Mouse (Mus musculus): ENCODE data around the gene Eefsec.

Gene Eefsec

GRCm38 (mm10) chr6:88412604-88413003, 33.7 kb downstream of the Eefsec start:
- DNase-seq, result no peak

DNA sequence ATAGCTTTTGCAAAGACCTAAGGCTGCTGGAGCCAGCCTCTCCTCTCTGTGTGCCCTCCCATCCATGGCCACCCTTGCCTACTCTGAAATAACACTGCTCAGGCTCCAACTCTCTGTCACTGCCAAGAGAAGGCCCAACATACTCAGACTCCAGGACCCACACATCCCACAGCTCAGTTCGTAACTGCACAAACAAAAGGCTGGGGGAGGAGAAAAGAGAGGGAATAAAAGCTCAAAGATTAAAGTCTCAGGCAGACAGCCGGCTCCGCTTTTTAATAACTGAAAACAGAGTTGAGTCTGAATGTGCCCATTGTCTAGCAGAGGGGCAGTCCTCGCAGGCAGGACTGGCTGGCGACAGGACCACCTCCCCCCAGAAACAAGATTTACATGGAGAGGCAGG, 36.8 kb downstream of the Eefsec start:
- DNase-seq, result no peak

GRCm38 (mm10) chr6:88400451-88400850, 45.9 kb downstream of the Eefsec start:
- no peak for DNase-seq

DNA sequence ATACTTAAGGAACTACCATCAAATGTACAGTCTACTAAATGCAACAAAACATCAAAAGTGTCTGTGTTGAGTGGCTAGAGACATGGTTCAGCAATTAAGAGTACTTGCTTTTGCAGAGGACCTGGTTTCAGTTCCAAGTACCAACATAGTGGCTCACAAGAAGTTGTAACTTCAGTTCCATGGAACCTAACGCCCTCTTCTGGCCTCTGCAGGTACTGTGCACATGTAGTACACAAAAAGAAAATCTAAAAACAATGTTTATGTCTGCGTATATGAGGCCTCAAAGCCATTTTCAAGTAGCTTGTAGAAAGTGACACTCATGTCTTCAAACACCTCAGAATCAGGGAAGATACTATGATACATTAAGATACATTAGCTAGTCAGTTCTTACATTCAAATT, 48.4 kb downstream of the Eefsec start:
- peak; percentile 7 for DNase-seq

DNA sequence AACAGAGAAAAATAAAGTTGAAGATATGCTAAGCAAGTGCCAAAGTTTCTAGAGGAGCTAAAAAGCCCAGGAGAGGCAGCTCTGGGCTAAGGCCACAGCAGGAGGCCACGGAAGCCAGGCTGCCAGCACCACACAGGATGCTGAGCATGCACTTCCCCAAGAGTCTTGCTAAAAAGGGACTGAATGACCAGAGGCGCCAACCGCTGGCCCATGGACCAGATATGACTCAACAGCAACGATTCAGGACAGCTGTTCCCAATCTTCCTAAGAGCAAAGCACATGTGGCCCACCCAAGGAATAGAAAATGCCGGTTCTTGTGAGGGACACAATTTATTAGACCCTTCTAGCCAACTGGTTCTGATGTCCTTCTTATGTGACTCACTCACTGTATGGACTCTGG, 57.4 kb downstream of the Eefsec start:
- DNase-seq, result no peak

- no peak for DNase-seq
Observed at GRCm38 (mm10) chr6:88387836-88388724, 58.3 kb downstream of the Eefsec start.

DNA sequence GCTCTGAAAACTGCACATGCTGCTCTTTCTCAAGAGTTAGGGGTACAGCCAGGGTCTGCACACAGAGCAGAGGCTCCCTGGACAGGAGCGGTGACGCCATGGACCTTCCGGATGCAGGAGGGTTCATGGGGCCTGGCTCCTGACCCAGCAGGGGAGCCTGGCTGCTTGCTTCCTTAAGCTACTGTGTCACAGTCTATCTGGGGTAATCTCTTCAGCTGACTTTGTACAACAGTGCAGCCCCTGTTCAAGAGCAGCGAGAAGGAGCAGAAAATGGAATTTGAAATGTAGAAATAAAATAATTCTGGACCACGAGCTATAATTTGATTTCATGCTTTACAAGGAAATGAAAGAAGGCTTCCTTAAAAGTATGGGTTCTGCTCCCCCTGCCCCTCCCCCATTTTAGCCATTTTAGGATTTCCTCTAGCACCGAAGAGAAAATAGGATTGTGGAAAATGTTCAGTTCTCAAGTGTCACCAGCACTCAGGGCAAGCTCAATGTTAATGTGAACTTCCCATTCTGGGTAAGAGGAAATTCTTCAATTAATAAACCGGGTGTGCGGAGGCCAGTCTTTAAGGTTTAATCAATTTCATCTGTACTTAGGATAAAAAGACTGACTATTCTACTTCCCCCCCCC, 61.8 kb downstream of the Eefsec start:
- no peak for DNase-seq

DNA sequence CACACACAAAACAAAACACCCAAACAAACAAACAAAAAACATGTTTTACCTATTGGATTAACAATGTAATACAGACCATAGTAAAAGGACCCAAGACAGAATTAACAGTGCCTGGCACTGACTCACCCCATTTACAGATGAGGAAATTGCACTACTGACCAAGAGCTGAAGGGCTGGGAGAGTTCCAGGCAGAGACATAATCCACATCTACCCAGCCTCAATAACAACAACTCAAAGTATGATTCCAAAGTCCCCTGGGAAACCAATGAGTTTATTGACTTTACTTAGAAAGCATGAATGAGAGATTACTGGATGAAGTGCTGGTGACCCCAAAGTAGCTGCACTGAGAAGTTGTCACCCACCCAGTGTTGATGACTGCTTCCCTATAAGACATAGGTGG, 62.6 kb downstream of the Eefsec start:
- no peak for DNase-seq

DNA sequence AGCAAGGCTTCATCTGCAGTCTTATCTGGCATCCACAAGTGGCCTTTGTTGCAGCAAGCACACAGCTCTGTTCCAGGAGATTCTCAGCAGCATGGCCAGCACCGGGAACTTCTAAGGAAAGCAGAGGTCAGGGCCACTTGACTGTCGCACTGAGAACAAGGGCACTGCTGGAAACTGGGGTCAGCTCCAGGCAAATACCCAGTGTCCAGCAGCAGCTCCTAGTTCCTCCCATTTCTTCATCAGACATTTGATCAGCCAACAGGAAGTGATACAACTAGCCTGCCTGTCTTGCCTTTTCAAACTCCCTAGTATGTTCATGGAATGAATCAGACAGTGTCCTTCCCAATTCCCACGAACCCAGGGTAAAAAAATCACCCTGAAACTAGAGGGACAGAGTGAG, 66.6 kb downstream of the Eefsec start:
- DNase-seq, result no peak

GRCm38 (mm10) chr6:88378829-88379228, 67.5 kb downstream of the Eefsec start:
- DNase-seq, result no peak

DNA sequence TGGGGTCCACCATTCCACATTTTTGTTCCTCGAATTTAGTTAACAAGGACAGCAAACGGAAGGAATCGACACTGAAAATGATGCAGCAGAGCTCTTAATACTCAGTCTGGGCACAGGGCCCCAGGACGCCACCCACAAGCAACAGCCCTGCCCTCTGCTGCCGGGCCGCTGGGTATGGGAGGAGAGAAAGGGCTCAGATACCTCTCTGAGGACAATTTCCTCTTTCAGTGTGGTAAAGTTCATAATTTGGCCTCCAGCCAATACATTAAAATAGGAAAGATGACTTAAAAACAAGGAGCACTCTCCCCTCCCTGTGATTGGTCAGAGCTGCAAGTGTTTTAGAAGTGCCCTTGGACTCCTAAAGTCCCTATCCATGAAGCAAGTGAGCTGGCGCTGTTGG, 72.1 kb downstream of the Eefsec start:
- no peak for DNase-seq

- no peak for DNase-seq
Observed at GRCm38 (mm10) chr6:88369851-88370635, 76.3 kb downstream of the Eefsec start.

DNA sequence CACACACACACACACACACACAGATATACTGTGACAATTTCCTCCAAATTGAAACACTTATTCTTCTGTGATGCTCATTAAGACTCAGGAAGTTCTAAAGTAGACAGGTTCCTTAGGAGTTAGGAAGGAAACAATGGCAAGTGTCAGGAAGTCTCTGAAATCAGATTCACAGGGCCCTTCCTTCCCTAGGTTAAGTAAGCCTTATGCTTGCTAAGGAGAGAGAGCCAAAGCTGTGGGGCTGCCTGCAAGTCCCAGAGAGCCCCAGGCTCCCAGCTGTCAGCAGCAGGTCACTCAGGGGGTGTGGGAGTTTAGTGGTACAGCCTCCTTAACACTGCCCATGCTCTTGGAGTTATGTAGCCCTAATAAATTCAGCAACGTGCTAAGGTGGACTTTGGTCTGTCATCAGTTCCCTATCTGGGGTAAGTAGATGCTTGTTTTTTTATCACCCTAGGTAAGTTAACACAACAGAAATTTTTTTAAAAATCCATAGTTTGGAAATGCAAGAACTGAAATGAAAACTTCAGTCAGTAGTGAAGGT, 82.8 kb downstream of the Eefsec start:
- no peak for DNase-seq

GRCm38 (mm10) chr6:88361096-88361495, 85.2 kb downstream of the Eefsec start:
- DNase-seq, result no peak

- no peak for DNase-seq
Observed at GRCm38 (mm10) chr6:88358210-88358609, 88.1 kb downstream of the Eefsec start.

GRCm38 (mm10) chr6:88355866-88356265, 90.5 kb downstream of the Eefsec start:
- no peak for DNase-seq

GRCm38 (mm10) chr6:88352541-88352940, 93.8 kb downstream of the Eefsec start:
- no peak for DNase-seq

- no peak for DNase-seq
Observed at GRCm38 (mm10) chr6:88346776-88347175, 99.6 kb downstream of the Eefsec start.

DNA sequence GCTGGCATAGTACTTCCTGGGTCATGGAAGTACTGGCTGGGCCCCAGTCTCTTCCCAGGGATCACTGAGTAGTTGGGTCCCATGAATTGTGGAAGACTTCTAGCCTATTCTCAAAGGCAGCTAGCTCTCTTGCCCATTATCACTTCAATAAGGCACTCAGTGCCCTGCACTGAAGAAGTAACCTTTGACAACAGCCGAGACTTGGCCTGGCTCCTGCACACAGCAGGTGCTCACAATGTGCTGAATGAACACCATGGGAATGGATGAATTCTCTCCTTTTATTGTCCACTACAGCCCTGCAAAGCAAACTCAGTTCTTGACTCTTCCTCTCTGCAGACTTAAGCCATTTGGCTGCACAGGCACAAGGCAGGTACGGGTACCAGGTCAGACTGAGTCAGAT, 101.0 kb downstream of the Eefsec start:
- no peak for DNase-seq

DNA sequence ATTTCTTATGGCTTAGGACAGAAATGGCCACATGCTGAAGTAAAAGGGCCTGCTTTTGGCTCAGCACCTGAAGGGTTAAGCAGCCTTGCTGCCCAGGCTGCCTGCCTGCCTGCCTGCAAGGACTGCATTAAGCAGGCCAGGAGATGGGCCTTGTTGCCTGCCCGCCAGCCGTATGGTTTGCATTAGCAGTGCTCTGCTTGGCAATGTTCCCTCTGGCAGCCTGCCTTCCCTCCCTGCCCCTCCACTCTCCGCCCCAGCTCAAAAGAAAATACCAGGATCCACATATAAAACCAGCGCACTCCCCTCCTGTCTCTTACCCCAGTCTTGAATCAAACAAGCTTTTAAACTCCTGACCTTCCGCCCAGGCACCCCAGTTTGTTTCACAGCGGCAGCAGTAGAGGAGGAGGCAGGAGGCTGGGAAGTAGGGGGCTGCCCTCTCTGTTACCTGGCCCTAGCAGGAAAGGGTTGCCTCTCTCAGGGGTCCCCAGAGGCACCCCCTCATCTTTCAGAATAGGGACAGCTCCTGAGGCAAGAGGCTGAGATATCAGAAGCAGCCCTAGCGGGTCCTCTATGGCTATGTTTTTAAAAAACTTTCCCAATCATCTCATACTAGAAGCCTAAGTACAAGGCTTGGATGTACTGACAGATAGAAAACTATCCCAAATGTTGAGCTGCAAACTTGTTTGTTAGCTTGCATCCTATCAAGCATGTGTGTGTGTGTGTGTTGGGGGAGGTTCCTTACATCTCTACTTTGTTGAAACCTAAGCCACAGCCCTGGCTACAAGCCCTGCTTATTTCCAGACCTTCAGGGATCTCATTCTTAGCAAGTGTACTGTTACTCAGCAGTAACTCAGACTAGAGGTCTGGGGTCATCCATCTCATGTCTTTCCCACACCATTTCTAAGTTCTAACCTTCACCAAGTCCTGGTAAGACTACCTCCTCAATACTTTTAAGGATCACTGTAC, 102.6 kb downstream of the Eefsec start:
- DNase-seq, result no peak

DNA sequence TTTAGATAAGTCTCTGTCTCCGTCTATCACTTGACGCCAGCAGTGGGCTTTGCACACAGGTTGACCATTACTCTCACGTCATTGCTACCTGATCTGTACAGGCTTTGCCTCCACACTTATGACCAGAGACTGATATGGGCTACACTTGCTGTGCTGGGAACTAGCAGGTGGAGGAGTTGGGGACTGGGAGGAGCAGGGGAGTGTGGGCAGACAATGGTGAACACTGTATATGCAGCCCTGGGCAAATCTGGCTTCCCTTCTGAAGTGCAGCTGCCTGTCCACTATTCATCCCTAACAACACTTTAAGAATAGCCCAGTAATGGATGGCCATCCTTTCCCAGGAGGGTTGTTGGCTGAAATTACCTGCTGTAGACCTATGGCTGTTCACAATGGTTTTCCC, 103.4 kb downstream of the Eefsec start:
- no peak for DNase-seq

DNA sequence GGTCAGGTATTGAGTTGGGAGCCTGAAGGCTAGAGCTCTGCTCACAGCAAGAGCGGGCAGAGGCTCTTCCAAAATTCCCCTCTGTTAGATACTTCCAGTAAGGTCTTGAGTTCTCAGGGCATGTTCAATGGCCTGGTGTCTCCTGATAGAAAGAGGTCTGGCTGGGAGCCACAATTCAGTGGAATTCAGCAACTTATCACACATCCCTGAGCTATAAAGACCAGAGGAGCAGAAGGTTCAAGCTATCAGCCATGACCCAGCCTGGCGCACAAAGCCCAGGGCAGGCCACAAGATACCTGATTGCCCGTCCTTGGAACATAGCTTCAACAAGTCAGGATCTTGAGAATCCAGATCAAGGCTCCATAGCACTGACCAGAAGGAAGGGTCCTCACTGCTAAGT, 105.2 kb downstream of the Eefsec start:
- DNase-seq, result no peak

Measured in thymus, postnatal 25 days (tissue).